Mouse (Mus musculus) embryonic fibroblast, embryonic 13.5 days (primary cell): ENCODE measurements around the gene Lipe.

Experiments used
- CTCF ChIP-seq: IDR thresholded peaks from 2 replicates; pipeline ENCODE4 v1.5.1; 2011; ENCODE audit warnings: mild to moderate bottlenecking, control low read depth, low read length, moderate library complexity, borderline replicate concordance; ENCODE audit not compliant: insufficient read depth
- POLR2A ChIP-seq: IDR thresholded peaks from 2 replicates; pipeline ENCODE4 v1.6.1; 2011; ENCODE audit warnings: low read depth, mild to moderate bottlenecking, control low read depth, low read length, moderate library complexity

DNA sequence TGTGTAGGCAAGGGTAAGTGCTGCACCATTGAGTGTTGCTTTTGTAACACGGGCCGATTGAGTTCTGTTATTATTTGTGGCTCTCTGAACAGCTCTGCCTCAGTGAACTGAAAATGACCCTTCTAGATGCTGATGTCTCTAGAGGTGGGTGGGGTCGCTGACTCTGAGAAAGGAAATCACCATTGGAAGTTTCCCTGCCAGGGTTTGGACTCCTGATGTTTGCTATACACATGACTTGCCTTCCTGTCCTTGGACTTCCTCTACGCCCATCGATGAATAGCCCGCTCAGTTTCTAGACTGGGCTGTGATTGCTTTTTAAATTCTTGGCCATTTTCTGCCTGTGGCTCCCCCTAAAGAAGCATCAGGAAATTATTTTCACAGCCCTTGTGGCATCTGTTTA, 37.7 kb upstream of the Lipe start:
- TF ChIP-seq CTCF (no peak), POLR2A (no peak)
